Mouse (Mus musculus): ENCODE data around the gene Prdm11. TPM values are rescaled to one million over a fixed set of nuclear protein-coding genes. Genes with fewer than 3 reads are reported as not detected.

Gene Prdm11
- polyA plus RNA-seq, 1 experiment, result 4.3 TPM

DNA sequence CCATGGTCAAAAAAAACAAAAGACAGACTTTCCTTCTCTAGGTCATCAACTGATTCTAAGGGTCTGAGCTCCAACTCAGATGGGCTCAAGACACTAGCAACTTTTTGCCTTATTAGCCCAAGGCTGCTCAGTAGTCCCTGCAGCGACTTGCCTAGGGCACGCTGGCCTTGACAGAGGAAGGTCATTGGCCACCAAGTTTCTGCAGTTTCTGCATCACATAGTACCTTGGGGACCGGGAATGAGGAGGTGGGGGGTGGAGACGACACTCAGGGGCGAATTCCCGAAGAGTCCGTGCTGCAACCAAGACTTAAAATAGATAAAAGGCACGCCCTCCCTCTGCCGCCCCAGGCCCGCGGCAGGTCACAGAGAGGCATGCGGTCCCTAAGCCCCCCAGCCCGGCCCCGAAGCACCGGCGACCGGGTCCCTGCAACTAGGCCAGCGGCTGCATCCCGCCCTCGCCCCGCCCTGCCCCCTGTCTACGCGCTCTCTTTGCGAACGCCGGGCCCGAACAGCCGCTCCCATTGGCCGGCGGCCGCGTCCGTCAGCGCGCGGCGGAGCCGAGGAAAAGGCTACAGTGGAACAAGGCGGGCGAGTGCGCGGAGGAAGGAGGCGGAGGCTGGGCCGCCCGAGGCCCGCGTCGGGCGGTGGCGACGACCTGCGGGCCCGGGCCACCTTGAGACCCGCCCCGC is 694 bp downstream of the Prdm11 start:
- peaks cover 12% of the 10 kb centered on the region for H3K4me1 ChIP-seq (ENCODE audit: control insufficient read depth, insufficient read depth, low read length)
- no peaks in the 10 kb centered on the region for H3K36me3 ChIP-seq (ENCODE audit: control insufficient read depth, insufficient read depth, low read length)
- H3K27ac ChIP-seq (ENCODE audit: control insufficient read depth, insufficient read depth, low read depth, low read length), result peak overlapping the region; percentile 63
- TF ChIP-seq CTCF (IDR thresholded peaks at IDR 0.05; ENCODE audit: control insufficient read depth, insufficient read depth, insufficient replicate concordance, low read depth, low read length) (no peak), POLR2A (IDR thresholded peaks at IDR 0.05; ENCODE audit: control insufficient read depth, low read depth, low read length) (peak; percentile 68)
- H3K4me3 ChIP-seq (ENCODE audit: control insufficient read depth, low read depth, low read length), result peak overlapping the region; percentile 85
- no peaks in the 10 kb centered on the region for H3K27me3 ChIP-seq (ENCODE audit: control insufficient read depth, insufficient read depth, low read length)

DNA sequence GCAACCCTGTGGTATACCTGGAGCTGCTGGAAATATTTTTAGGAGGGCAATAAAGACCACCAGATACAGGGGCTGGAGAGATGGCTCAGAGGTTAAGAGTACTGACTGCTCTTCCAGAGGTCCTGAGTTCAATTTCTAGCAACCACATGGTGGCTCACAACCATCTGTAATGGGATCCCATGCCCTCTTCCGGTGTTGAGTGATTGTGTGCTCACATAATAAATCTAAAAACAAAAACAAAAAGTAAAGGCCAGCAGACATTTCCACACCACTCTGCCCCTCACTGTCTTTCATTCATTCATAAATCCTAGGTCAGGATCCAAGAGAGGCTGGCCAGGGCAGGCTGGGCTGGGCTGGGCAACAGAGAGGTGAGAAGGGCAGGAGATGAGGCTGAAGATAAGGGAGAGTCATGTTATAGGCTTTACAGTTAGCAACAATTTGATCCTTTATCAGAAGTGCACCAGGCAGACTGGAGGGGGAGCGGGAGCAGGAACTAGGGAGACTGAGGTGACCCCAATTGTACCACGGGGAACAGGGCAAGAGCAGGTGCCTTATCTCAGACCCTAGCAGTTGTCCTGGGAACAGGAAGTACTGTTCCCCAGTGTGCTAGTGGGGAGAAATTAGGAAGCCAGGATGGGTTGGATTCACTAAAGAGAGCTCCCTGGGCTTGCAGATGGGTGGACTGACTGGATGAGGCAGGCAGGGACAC is 2.4 kb downstream of the Prdm11 start:
- Histone ChIP-seq H3K27ac (ENCODE audit: control insufficient read depth, insufficient read depth, low read depth, low read length) (no peak overlapping the region), H3K36me3 (ENCODE audit: control insufficient read depth, insufficient read depth, low read length) (no peaks in the 10 kb centered on the region), H3K27me3 (ENCODE audit: control insufficient read depth, insufficient read depth, low read length) (no peaks in the 10 kb centered on the region), H3K4me3 (ENCODE audit: control insufficient read depth, low read depth, low read length) (no peak overlapping the region), H3K4me1 (ENCODE audit: control insufficient read depth, insufficient read depth, low read length) (peaks cover 12% of the 10 kb centered on the region)
- TF ChIP-seq POLR2A (IDR thresholded peaks at IDR 0.05; ENCODE audit: control insufficient read depth, low read depth, low read length), result no peak
- no peak for TF ChIP-seq CTCF (IDR thresholded peaks at IDR 0.05; ENCODE audit: control insufficient read depth, insufficient read depth, insufficient replicate concordance, low read depth, low read length)

DNA sequence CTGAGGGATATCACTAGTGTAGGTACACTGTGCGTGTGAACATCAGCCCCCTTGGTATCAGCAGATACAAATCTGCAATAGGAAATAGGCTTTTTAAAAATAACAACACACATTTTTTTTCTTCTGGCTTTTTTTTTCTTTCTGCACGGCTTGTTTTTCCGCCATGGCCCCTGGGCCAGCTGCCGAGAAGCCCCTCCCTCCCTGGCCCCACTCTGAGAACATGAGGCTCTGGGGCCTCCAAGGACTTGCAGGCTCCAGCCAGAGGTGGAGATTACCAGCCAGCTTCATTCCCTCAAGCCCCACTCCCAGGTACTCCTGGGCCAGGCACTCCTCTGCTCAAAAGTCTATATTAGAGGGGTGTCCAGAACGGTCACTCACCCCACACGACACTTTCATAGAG is 4.5 kb downstream of the Prdm11 start:
- TF ChIP-seq CTCF (IDR thresholded peaks at IDR 0.05; ENCODE audit: control insufficient read depth, insufficient read depth, insufficient replicate concordance, low read depth, low read length), result no peak
- no peak for TF ChIP-seq POLR2A (IDR thresholded peaks at IDR 0.05; ENCODE audit: control insufficient read depth, low read depth, low read length)
- H3K27ac ChIP-seq (ENCODE audit: control insufficient read depth, insufficient read depth, low read depth, low read length), result peak overlapping the region; percentile 59; the same call in 1 of the 2 replicates
- no peaks in the 10 kb centered on the region for H3K27me3 ChIP-seq (ENCODE audit: control insufficient read depth, insufficient read depth, low read length)
- no peaks in the 10 kb centered on the region for H3K36me3 ChIP-seq (ENCODE audit: control insufficient read depth, insufficient read depth, low read length)
- H3K4me1 ChIP-seq (ENCODE audit: control insufficient read depth, insufficient read depth, low read length), result peaks cover 8% of the 10 kb centered on the region
- no peak overlapping the region for H3K4me3 ChIP-seq (ENCODE audit: control insufficient read depth, low read depth, low read length)

DNA sequence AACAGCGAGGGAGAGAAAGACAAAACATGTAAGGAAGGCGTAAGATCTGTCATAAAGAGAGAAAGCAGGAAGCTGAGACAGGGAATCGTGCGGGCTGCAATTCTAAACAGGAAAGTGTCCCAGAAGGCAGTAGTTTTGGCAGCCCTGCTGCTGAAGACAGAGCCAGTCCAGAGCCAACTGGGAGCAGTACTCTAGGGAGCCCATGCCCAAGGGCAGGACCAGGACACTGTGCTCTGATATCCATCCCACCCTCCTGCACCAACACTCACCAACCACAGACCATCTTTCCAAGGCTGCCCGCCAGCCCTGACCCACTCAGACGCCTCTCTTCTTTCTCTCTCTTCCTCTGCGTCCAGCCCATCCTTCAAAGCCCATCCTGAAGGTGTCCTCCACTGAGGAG is 5.1 kb downstream of the Prdm11 start:
- Histone ChIP-seq H3K4me1 (ENCODE audit: control insufficient read depth, insufficient read depth, low read length) (peaks cover 6% of the 10 kb centered on the region), H3K27ac (ENCODE audit: control insufficient read depth, insufficient read depth, low read depth, low read length) (peak overlapping the region; percentile 59)

GRCm38 (mm10) chr2:93039706-93040105 is 6.3 kb downstream of the Prdm11 start:
- peaks cover 3% of the 10 kb centered on the region for H3K4me1 ChIP-seq (ENCODE audit: control insufficient read depth, insufficient read depth, low read length)
- no peak for TF ChIP-seq POLR2A (IDR thresholded peaks at IDR 0.05; ENCODE audit: control insufficient read depth, low read depth, low read length)
- TF ChIP-seq CTCF (IDR thresholded peaks at IDR 0.05; ENCODE audit: control insufficient read depth, insufficient read depth, insufficient replicate concordance, low read depth, low read length), result no peak
- no peaks in the 10 kb centered on the region for H3K36me3 ChIP-seq (ENCODE audit: control insufficient read depth, insufficient read depth, low read length)
- no peaks in the 10 kb centered on the region for H3K27me3 ChIP-seq (ENCODE audit: control insufficient read depth, insufficient read depth, low read length)
- no peak overlapping the region for H3K4me3 ChIP-seq (ENCODE audit: control insufficient read depth, low read depth, low read length)
- H3K27ac ChIP-seq (ENCODE audit: control insufficient read depth, insufficient read depth, low read depth, low read length), result no peak overlapping the region

More for the DNA sequence above, 5.1 kb downstream of the Prdm11 start:
- H3K36me3 ChIP-seq (ENCODE audit: control insufficient read depth, insufficient read depth, low read length), result no peaks in the 10 kb centered on the region
- H3K4me3 ChIP-seq (ENCODE audit: control insufficient read depth, low read depth, low read length), result no peak overlapping the region
- TF ChIP-seq POLR2A (IDR thresholded peaks at IDR 0.05; ENCODE audit: control insufficient read depth, low read depth, low read length), result no peak
- TF ChIP-seq CTCF (IDR thresholded peaks at IDR 0.05; ENCODE audit: control insufficient read depth, insufficient read depth, insufficient replicate concordance, low read depth, low read length), result no peak
- no peaks in the 10 kb centered on the region for H3K27me3 ChIP-seq (ENCODE audit: control insufficient read depth, insufficient read depth, low read length)

GRCm38 (mm10) chr2:93039043-93039442 is 6.9 kb downstream of the Prdm11 start:
- Histone ChIP-seq H3K27ac (ENCODE audit: control insufficient read depth, insufficient read depth, low read depth, low read length) (no peak overlapping the region), H3K4me3 (ENCODE audit: control insufficient read depth, low read depth, low read length) (no peak overlapping the region), H3K36me3 (ENCODE audit: control insufficient read depth, insufficient read depth, low read length) (no peaks in the 10 kb centered on the region), H3K4me1 (ENCODE audit: control insufficient read depth, insufficient read depth, low read length) (no peaks in the 10 kb centered on the region; the same call in 1 of the 2 replicates), H3K27me3 (ENCODE audit: control insufficient read depth, insufficient read depth, low read length) (no peaks in the 10 kb centered on the region)
- TF ChIP-seq POLR2A (IDR thresholded peaks at IDR 0.05; ENCODE audit: control insufficient read depth, low read depth, low read length) (no peak), CTCF (IDR thresholded peaks at IDR 0.05; ENCODE audit: control insufficient read depth, insufficient read depth, insufficient replicate concordance, low read depth, low read length) (no peak)

- Histone ChIP-seq H3K4me3 (ENCODE audit: control insufficient read depth, low read depth, low read length) (no peak overlapping the region), H3K4me1 (ENCODE audit: control insufficient read depth, insufficient read depth, low read length) (peaks cover 6% of the 10 kb centered on the region), H3K27ac (ENCODE audit: control insufficient read depth, insufficient read depth, low read depth, low read length) (no peak overlapping the region), H3K27me3 (ENCODE audit: control insufficient read depth, insufficient read depth, low read length) (no peaks in the 10 kb centered on the region), H3K36me3 (ENCODE audit: control insufficient read depth, insufficient read depth, low read length) (no peaks in the 10 kb centered on the region)
- TF ChIP-seq CTCF (IDR thresholded peaks at IDR 0.05; ENCODE audit: control insufficient read depth, insufficient read depth, insufficient replicate concordance, low read depth, low read length) (no peak), POLR2A (IDR thresholded peaks at IDR 0.05; ENCODE audit: control insufficient read depth, low read depth, low read length) (no peak)
Measured at GRCm38 (mm10) chr2:93035631-93036030, 10.3 kb downstream of the Prdm11 start.

Measured in testis, adult 2 months (tissue).